Mouse (Mus musculus) heart, postnatal 0 days (tissue): ENCODE data around the gene Tbc1d24. TPM values are rescaled to one million over a fixed set of nuclear protein-coding genes. Genes with fewer than 3 reads are reported as not detected.

Experiments
- ATAC-seq: fragments of 200-750 bp; cut with Nextera tagmentation; 2 replicates; pipeline ENCODE4 v1.8.0; 2017; ENCODE audit warnings: low read depth, moderate number of reproducible peaks, moderate library complexity; ENCODE audit not compliant: insufficient read depth
- DNase-seq: peaks from one replicate; pipeline ENCODE4 v3.0.0-alpha.2; 2016; ENCODE audit warnings: low spot score
- H3K27ac ChIP-seq: fragments of 300-500 bp; sonication (generic); 2 replicates; pipeline ENCODE4 v1.5.1; 2014; ENCODE audit warnings: low read depth, mild to moderate bottlenecking
- H3K27me3 ChIP-seq: fragments of 300-500 bp; sonication (generic); 2 replicates; pipeline ENCODE4 v1.6.1; 2014; ENCODE audit warnings: low read length, mixed read lengths; ENCODE audit not compliant: control insufficient read depth, insufficient read depth
- H3K36me3 ChIP-seq: fragments of 300-500 bp; sonication (generic); replicated peaks from 2 replicates; pipeline ENCODE4 v1.6.1; 2014; ENCODE audit warnings: low read length, mixed read lengths; ENCODE audit not compliant: control insufficient read depth, insufficient read depth
- H3K4me1 ChIP-seq: fragments of 300-500 bp; sonication (generic); 2 replicates; pipeline ENCODE4 v1.6.1; 2014; ENCODE audit warnings: antibody characterized with exemption; ENCODE audit not compliant: control insufficient read depth, insufficient read depth
- H3K4me2 ChIP-seq: fragments of 300-500 bp; sonication (generic); 2 replicates; pipeline ENCODE4 v1.6.1; 2014; ENCODE audit warnings: low read depth, mild to moderate bottlenecking, low read length, moderate library complexity
- H3K4me3 ChIP-seq: fragments of 300-500 bp; sonication (generic); 2 replicates; pipeline ENCODE4 v1.5.1; 2014; ENCODE audit warnings: low read depth, low read length
- H3K9ac ChIP-seq: fragments of 300-500 bp; sonication (generic); replicated peaks from 2 replicates; pipeline ENCODE4 v1.6.1; 2014; ENCODE audit warnings: low read depth, low read length, mixed read lengths
- H3K9me3 ChIP-seq: fragments of 300-500 bp; sonication (generic); replicated peaks from 2 replicates; pipeline ENCODE4 v1.6.1; 2016; ENCODE audit warnings: low read length; ENCODE audit not compliant: control insufficient read depth
- CTCF ChIP-seq: IDR thresholded peaks from 2 replicates; pipeline ENCODE4 v1.5.1; 2016; ENCODE audit warnings: antibody characterized with exemption, control low read depth, low read depth
- EP300 ChIP-seq: IDR thresholded peaks from 2 replicates; pipeline ENCODE4 v1.6.1; 2016; ENCODE audit warnings: antibody characterized with exemption, low read depth
- WGBS: fragments of 180-500 bp; shearing (Covaris S2); extraction: QIAGEN DNeasy Blood & Tissue Kit; methylation state at CpG from one replicate; pipeline ENCODE4 v1.1.7; 2014; 5-methylcytosine and 5-hydroxymethylcytosine counted together
- polyA plus RNA-seq: library from polyadenylated mRNA; unstranded; fragments of >200 nt; fragmentation: Nextera tagmentation; extraction: Ambion mirVana; gene quantifications from 2 replicates; pipeline ENCODE4 v1.2.1, GENCODE M21; 2015
- total RNA-seq: library from RNA; depleted of rRNA; stranded (reverse); fragments of >200 nt; gene quantifications from 2 replicates; pipeline ENCODE4 v1.2.3, GENCODE M21; 2014; ENCODE audit warnings: low replicate concordance

Tbc1d24 gene
- total and polyA plus RNA-seq, 2 experiments from 2014 or later, result 2.8 to 19.3 TPM

GRCm38 (mm10) chr17:24225851-24226250 lies 20.5 kb upstream of the Tbc1d24 start:
- no peak for ATAC-seq
- Histone ChIP-seq H3K9ac (no peak overlapping the region), H3K9me3 (no peaks in the 10 kb centered on the region), H3K36me3 (peaks cover 76% of the 10 kb centered on the region), H3K27ac (no peak overlapping the region), H3K4me2 (no peak overlapping the region), H3K27me3 (no peaks in the 10 kb centered on the region), H3K4me3 (no peak overlapping the region), H3K4me1 (peaks cover 4% of the 10 kb centered on the region; the same call in 1 of the 2 replicates)
- DNase-seq, result no peak
- TF ChIP-seq EP300 (no peak), CTCF (no peak)
- WGBS, result 82% methylated on average over 5 of the region's 5 CpGs

DNA sequence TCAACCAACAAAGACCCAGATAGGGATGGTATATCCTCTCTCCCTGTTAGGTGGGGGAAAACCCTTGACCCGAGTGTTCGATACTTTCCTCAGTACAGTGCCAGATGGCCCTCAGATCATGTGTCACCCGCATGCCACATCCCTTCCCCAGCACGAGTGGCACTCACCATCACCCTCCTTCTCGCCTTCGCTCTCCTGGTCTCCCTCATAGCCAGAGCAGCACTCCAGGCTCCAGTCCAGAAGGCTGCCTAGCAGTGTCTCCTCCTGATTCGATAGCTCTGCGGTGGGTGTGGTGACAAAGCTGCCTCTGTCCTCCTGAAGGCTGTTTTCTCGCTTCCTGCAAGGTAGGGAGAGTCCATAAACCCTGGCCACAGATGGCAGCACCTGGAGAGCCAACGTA lies 19.4 kb upstream of the Tbc1d24 start:
- Histone ChIP-seq H3K4me2 (no peak overlapping the region), H3K27me3 (no peaks in the 10 kb centered on the region), H3K9me3 (no peaks in the 10 kb centered on the region), H3K4me1 (peaks cover 11% of the 10 kb centered on the region), H3K36me3 (peaks cover 66% of the 10 kb centered on the region), H3K9ac (no peak overlapping the region), H3K27ac (no peak overlapping the region), H3K4me3 (no peak overlapping the region)
- ATAC-seq, result no peak
- TF ChIP-seq EP300 (no peak), CTCF (no peak)
- no peak for DNase-seq
- 87% methylated on average over 10 of the region's 10 CpGs for WGBS

DNA sequence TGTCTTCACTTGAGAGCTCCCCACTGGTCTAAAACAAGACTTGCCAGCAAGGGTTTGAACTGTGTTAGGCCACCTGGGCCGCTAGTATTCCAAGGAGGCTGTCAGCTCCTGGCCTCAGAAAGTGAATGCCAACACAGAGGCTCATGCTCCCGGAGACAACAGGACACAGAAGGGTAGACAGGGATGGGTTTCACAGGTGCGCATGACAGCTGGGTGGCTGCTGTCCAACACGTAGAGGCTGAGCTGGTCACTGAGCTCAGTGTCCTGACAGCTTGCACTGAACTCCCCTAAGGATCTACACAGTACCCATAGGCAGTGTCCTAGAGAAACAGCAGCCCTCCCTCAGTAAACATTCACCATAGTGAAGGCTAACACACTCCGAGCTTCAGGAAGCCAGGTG lies 18.2 kb upstream of the Tbc1d24 start:
- H3K27ac ChIP-seq, result no peak overlapping the region
- H3K4me3 ChIP-seq, result no peak overlapping the region
- no peaks in the 10 kb centered on the region for H3K27me3 ChIP-seq
- H3K9me3 ChIP-seq, result no peaks in the 10 kb centered on the region
- ATAC-seq (no peak), DNase-seq (no peak)
- TF ChIP-seq EP300, result no peak
- no peak for TF ChIP-seq CTCF
- H3K4me2 ChIP-seq, result no peak overlapping the region
- H3K9ac ChIP-seq, result no peak overlapping the region
- peaks cover 58% of the 10 kb centered on the region for H3K36me3 ChIP-seq
- peaks cover 13% of the 10 kb centered on the region for H3K4me1 ChIP-seq
- WGBS, result 82% methylated on average over 5 of the region's 5 CpGs

- peaks cover 13% of the 10 kb centered on the region for H3K4me1 ChIP-seq
- DNase-seq (no peak), ATAC-seq (no peak)
- TF ChIP-seq CTCF (no peak), EP300 (no peak)
- 79% methylated on average over 6 of the region's 6 CpGs for WGBS
- H3K4me2 ChIP-seq, result no peak overlapping the region
- peaks cover 52% of the 10 kb centered on the region for H3K36me3 ChIP-seq
- no peaks in the 10 kb centered on the region for H3K27me3 ChIP-seq
- no peak overlapping the region for H3K9ac ChIP-seq
- H3K27ac ChIP-seq, result no peak overlapping the region
- H3K9me3 ChIP-seq, result no peaks in the 10 kb centered on the region
- no peak overlapping the region for H3K4me3 ChIP-seq
These were observed 17.3 kb upstream of the Tbc1d24 start for GRCm38 (mm10) chr17:24222653-24223052.

- H3K9ac ChIP-seq, result peak within 1 kb of the TSS; percentile 71
- no peaks in the 10 kb centered on the region for H3K9me3 ChIP-seq
- H3K27ac ChIP-seq, result peak within 1 kb of the TSS; percentile 43; the same call in 1 of the 2 replicates
- TF ChIP-seq CTCF, result peak; percentile 12; the same call in 1 of the 2 replicates
- TF ChIP-seq EP300, result no peak
- H3K4me3 ChIP-seq, result peak within 1 kb of the TSS; percentile 73
- ATAC-seq (peak; percentile 94), DNase-seq (peak; percentile 93)
- no peaks in the 10 kb centered on the region for H3K27me3 ChIP-seq
- peak within 1 kb of the TSS; percentile 77 for H3K4me2 ChIP-seq
- 2% methylated on average over 41 of the region's 41 CpGs for WGBS
- peaks cover 41% of the 10 kb centered on the region for H3K36me3 ChIP-seq
- H3K4me1 ChIP-seq, result peaks cover 13% of the 10 kb centered on the region
These were observed 15.4 kb upstream of the Tbc1d24 start, which contains the start of gene Tedc2 for GRCm38 (mm10) chr17:24220435-24221411. Gene Tedc2, minus strand, starts transcription at chr17:24220851.
